Mouse (Mus musculus): ENCODE measurements around the gene Pin4.

DNA sequence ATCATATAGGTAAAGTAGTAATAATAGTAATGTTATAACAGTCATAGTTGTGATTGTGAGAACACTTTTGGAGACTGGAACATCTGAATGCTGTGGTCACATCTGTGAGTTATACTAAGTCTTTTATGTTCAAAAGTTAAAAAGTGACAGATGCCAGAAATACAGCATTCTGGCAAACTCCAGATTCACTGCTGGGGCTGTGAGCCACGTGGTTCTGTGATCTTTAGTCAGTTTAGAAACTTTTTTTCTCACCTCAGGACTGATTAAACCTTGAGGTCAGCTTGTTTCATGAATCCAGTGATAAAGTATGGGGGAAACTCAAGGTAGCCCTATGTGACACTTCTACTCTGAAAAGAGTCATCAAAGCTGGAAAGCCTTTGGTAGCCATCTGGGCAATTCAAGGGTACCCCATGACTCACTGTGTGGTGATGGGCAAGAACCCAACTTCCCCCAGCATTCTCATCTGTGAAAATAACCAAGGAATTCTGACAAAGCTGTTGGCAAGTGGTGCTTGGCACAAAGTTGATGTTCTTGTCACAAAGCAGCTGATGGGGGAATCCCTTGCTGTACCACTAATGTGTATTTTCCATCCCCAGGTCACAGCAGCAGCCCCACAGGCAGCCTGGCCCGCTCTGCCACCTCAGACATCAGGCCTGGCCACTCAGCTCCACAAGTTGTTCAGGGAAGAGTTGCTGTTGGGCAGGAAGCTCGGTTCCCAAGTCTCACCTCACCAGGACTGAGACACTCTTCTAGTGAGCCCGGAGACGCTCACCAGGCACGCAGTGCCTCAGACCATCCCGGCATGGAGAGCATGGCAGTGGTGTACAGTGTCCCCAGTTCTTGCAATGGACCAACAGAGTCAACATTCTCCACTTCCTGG lies 42.1 kb upstream of the Pin4 start:
- TF ChIP-seq CTCF (IDR thresholded peaks at IDR 0.05; ENCODE audit: extremely low read depth, insufficient read depth, low read length): no peak
- no peak for TF ChIP-seq POLR2A (IDR thresholded peaks at IDR 0.05; ENCODE audit: extremely low read depth, insufficient read depth, low read length)
